Mouse (Mus musculus) inflammation-experienced regulatory T-cells (primary cell): Measurements from ENCODE around the gene Psmd6. TPM values are rescaled to one million over a fixed set of nuclear protein-coding genes. Genes with fewer than 3 reads are reported as not detected.

Experiments used
- polyA plus RNA-seq, 2 experiments: library from polyadenylated mRNA; unstranded; fragments of 100-300 nt; shearing (Covaris generic); gene quantifications; one replicate each; pipeline ENCODE4 v1.2.1; 2017

Gene Psmd6
- polyA plus RNA-seq, result 100 to 1,000 TPM; 124 to 181 TPM

DNA sequence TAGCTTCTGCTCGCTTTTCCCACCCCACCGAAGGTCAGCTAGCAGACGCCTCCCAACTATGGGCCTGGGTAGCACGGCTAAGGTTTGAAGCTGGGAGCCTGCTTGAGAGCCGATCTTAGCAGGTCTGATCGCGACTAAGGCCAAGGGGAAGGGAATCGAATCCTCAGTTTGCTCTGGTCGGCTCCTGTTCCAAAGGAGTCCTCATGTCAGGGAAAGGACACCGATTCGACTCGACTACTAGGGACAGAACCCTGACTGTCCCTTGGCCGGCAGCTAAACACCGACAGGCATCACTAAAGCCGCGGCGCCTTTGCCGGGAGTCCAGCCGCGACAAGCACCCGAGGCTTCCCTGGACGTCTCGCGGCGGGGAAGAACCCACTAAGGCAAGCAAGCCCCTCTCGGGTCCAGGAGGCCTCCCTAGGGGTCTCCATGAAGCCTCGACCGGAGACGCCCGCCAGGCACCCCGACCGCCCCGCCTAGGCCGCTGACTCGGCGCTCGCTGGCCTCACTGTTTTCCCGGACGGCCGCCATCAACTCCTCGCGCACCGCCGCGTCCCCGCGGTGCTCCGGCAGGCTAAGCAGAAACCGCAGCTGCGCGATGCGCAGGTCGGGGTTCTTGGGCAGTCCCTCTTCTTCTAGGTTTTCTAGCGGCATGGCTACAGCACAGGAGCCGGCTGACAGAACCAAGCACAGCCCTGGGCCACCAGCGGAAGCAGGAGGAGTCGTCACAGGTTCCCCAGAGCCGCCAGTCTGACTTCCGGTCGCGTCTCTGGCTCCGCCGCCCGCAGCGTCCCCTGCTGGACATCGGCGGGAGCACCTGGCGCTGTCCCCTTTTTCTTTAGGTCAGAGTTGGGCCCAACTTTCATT lies at the start of gene Psmd6:
TSS of gene Psmd6 (minus strand) at position 755 of the 867 bp plus-strand sequence.

Other genes starting within 250 kb of the Psmd6 start
- under 1 TPM in 1 of 2 experiments, not detected in 1; 0.44 TPM for gene Gm281, start 206.5 kb downstream of the Psmd6 start, polyA plus RNA-seq
- 10 to 100 TPM; 28.7 to 32.7 TPM for gene Atxn7, start 159.5 kb downstream of the Psmd6 start, polyA plus RNA-seq
- gene Thoc7, start 159.1 kb downstream of the Psmd6 start, polyA plus RNA-seq, result 100 to 1,000 TPM; 148 to 161 TPM
- gene Olfr720, start 65.9 kb upstream of the Psmd6 start, polyA plus RNA-seq, result 1 to 10 TPM in 1 of 2 experiments, under 1 TPM in 1; 0.14 to 1.1 TPM
- gene Olfr31, start 201.8 kb upstream of the Psmd6 start, polyA plus RNA-seq, result 1 to 10 TPM in 1 of 2 experiments, under 1 TPM in 1; 0.35 to 1.4 TPM
- gene Il3ra, start 225.3 kb upstream of the Psmd6 start, polyA plus RNA-seq, result 10 to 100 TPM in 1 of 2 experiments, 1 to 10 TPM in 1; 8.4 to 20.6 TPM